Mouse (Mus musculus) monocyte, adult 2 months (primary cell): ENCODE measurements at regions not wholly inside any gene's neighbourhood (a gene's known extent, or its start where the extent isn't known, plus 50 kb on each side); places are given as distances from the start of the nearest gene placed in this dataset.
A peak's percentile ranks its signal among the peaks of the same experiment; 100 is the strongest.

Source experiments
- DNase-seq, 2 experiments: peaks; one replicate each; pipeline ENCODE4 v3.0.0; 2022; ENCODE audit warnings: low spot score in 2 of 2, low read depth in 1 of 2

- DNase-seq = peak in 1 of 2 experiments; percentile 13
Measured at GRCm38 (mm10) chr10:125725077-125725680, 240.8 kb upstream of the Lrig3 start.

GRCm38 (mm10) chr10:125725681-125726139 is 240.3 kb upstream of the Lrig3 start:
- DNase-seq = no peak

GRCm38 (mm10) chr10:125726546-125726945 is 239.4 kb upstream of the Lrig3 start:
- DNase-seq = no peak

GRCm38 (mm10) chr10:125735744-125736494 is 230.0 kb upstream of the Lrig3 start:
- no peak for DNase-seq

- no peak for DNase-seq
Measured at GRCm38 (mm10) chr10:125743181-125743580, 222.8 kb upstream of the Lrig3 start.

- no peak for DNase-seq
Measured at GRCm38 (mm10) chr10:125749031-125749585, 216.9 kb upstream of the Lrig3 start.

GRCm38 (mm10) chr10:125752506-125753218 is 213.3 kb upstream of the Lrig3 start:
- DNase-seq = no peak

GRCm38 (mm10) chr10:125759171-125759570 is 206.8 kb upstream of the Lrig3 start:
- DNase-seq = no peak

- no peak for DNase-seq
Measured at GRCm38 (mm10) chr10:125762367-125763068, 203.4 kb upstream of the Lrig3 start.

GRCm38 (mm10) chr10:125764402-125765102 is 201.4 kb upstream of the Lrig3 start:
- DNase-seq = peak in 1 of 2 experiments; percentile 2

GRCm38 (mm10) chr10:125765103-125765820 is 200.7 kb upstream of the Lrig3 start:
- no peak for DNase-seq

- no peak for DNase-seq
Measured at GRCm38 (mm10) chr10:125768281-125768680, 197.7 kb upstream of the Lrig3 start.

- no peak for DNase-seq
Measured at GRCm38 (mm10) chr10:125773541-125773940, 192.4 kb upstream of the Lrig3 start.

GRCm38 (mm10) chr10:125782486-125782885 is 183.5 kb upstream of the Lrig3 start:
- DNase-seq = no peak

GRCm38 (mm10) chr10:125784896-125785295 is 181.1 kb upstream of the Lrig3 start:
- DNase-seq = no peak

GRCm38 (mm10) chr10:125785448-125786196 is 180.3 kb upstream of the Lrig3 start:
- DNase-seq = no peak

- DNase-seq = no peak
Measured at GRCm38 (mm10) chr10:125786197-125786879, 179.6 kb upstream of the Lrig3 start.

GRCm38 (mm10) chr10:125786880-125787337 is 179.1 kb upstream of the Lrig3 start:
- DNase-seq = no peak
